Mouse (Mus musculus) megakaryocyte, embryonic 14.5 days (primary cell): ENCODE measurements around the gene Pxk. TPM values are rescaled to one million over a fixed set of nuclear protein-coding genes. Genes with fewer than 3 reads are reported as not detected.

Experiments used
- H3K27me3 ChIP-seq: replicated peaks from 2 replicates; pipeline ENCODE3; 2012; ENCODE audit warnings: inconsistent platforms
- H3K36me3 ChIP-seq: replicated peaks from 2 replicates; pipeline ENCODE3; 2012; ENCODE audit warnings: low read length, inconsistent platforms, mixed read lengths
- H3K4me1 ChIP-seq: 2 replicates; pipeline ENCODE4 v1.6.1; 2012; ENCODE audit warnings: inconsistent platforms
- H3K4me3 ChIP-seq: replicated peaks from 2 replicates; pipeline ENCODE3; 2012; ENCODE audit warnings: moderate library complexity, mild to moderate bottlenecking, inconsistent platforms
- H3K9me3 ChIP-seq: 2 replicates; pipeline ENCODE4 v1.6.1; 2012; ENCODE audit warnings: inconsistent platforms
- FLI1 ChIP-seq: IDR thresholded peaks from 2 replicates; pipeline ENCODE4 v1.6.1; 2012; ENCODE audit warnings: low read length, inconsistent platforms, mixed read lengths
- GATA1 ChIP-seq: IDR thresholded peaks from 3 replicates; pipeline ENCODE4 v1.6.1; 2012; ENCODE audit warnings: mixed read lengths, low read length, inconsistent platforms, borderline replicate concordance
- polyA plus RNA-seq: library from polyadenylated mRNA; stranded (reverse); fragments of >175 nt; gene quantifications from 2 replicates; pipeline ENCODE4 v1.2.3, GENCODE M21; 2012; ENCODE audit warnings: low replicate concordance; ENCODE audit not compliant: insufficient read depth

Pxk gene
- polyA plus RNA-seq, 1 experiment = 7.4 TPM

- TF ChIP-seq FLI1 = no peak
- TF ChIP-seq GATA1 = no peak
- Histone ChIP-seq H3K4me3 (peak within 1 kb of the TSS; percentile 93), H3K27me3 (peaks cover 7% of the 10 kb centered on the region), H3K36me3 (no peaks in the 10 kb centered on the region), H3K9me3 (no peaks in the 10 kb centered on the region), H3K4me1 (peaks cover 23% of the 10 kb centered on the region)
Observed at GRCm38 (mm10) chr14:8213803-8214224, 115.8 kb downstream of the Pxk start, which contains the start of gene Kctd6. Gene Kctd6 (plus strand): TSS chr14:8214140.

Other genes starting within 250 kb of the Pxk start
- gene Gm45521, start 140.9 kb upstream of the Pxk start, polyA plus RNA-seq = not detected in 2 replicates
- gene Dnase1l3, start 103.6 kb upstream of the Pxk start, polyA plus RNA-seq = not detected in 2 replicates
- gene Abhd6, start 95.3 kb upstream of the Pxk start, polyA plus RNA-seq = not detected in 2 replicates
- 1.2 TPM in 1 of 2 replicates, not detected in the other for gene Rpp14, start 17.8 kb upstream of the Pxk start, polyA plus RNA-seq
- gene Pdhb, start 74.8 kb downstream of the Pxk start, polyA plus RNA-seq = 47.0 TPM in 1 of 2 replicates, not detected in the other
- 0.16 TPM in 1 of 2 replicates, not detected in the other for gene Kctd6, start 115.9 kb downstream of the Pxk start, polyA plus RNA-seq
- not detected in 2 replicates for gene Acox2, start 161.1 kb downstream of the Pxk start, polyA plus RNA-seq
- not detected in 2 replicates for gene Fam107a, start 219.8 kb downstream of the Pxk start, polyA plus RNA-seq